Mouse (Mus musculus) heart, adult 8-10 months (tissue): ENCODE results near the gene Tmem8b. TPM values are rescaled to one million over a fixed set of nuclear protein-coding genes. Genes with fewer than 3 reads are reported as not detected.

Experiments used
- DNase-seq: peaks from one replicate; pipeline ENCODE4 v3.0.0; 2022; ENCODE audit warnings: low spot score
- total RNA-seq, 4 experiments: library from RNA; stranded (reverse); gene quantifications; 2 replicates each; pipeline ENCODE4 v1.2.4; 2022

Tmem8b gene
- total RNA-seq, 4 experiments from 2014 or later, result 20.3 to 24.0 (median 21.7) TPM

DNA sequence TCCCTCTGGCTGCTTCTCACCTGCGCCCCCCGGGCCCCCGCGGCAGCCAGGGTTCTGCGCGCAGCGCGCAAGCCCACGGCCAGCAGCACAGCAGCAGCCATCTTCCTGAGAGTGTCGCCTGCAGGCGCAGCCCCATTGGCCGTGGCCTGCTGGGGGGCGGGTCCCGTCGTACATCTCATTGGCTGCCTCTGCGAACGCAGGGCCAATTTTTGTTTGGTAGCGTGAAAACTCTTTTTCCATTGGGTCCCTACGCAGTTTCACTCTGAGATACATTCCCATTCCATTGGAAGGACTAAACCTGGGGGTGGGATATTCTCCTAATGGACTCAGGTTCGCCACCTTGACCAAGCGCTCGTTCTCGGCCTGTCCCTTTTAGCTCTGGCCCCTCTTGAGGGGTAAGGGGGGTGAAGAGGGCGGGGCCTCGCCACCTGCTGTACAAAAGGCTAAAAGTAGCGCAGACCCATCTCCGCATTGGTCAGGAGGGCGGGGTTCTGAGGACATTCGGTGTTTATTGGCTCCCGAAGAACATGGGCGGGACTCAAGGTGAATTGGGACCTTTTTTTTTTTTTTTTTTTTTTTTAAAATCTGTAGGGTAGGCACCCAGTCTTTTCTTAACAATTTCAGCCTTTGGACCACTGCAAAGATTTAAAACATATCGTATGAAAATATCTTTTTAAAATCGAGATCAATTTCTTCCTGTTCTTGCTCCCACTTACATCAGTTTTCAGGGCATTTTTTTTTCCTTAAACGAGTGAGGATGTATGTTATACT, 12.2 kb upstream of the Tmem8b start, which contains the start of gene Hint2:
Gene Hint2 (minus strand): TSS at position 128 of the 771 bp plus-strand sequence.
- DNase-seq, result peak; percentile 97

DNA sequence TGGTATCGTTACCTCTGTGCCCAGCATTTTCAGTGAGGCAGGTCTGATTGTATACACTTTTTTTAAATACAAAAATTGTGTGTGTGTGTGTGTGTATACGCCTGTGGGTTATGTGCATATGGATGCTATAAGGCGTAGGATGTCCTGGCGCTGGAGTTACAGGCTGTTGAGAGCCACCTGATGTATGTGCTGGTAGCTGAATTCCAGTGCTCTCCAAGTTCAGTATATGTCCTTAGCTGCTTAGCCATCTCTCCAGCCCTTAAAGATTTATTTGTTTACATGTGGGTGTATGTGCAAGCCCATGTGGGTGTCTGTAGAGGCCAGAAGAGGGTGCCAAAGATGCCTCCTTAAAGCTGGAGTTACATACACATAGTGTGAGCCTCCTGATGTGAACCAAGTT, 11.6 kb upstream of the Tmem8b start:
- DNase-seq, result no peak

DNA sequence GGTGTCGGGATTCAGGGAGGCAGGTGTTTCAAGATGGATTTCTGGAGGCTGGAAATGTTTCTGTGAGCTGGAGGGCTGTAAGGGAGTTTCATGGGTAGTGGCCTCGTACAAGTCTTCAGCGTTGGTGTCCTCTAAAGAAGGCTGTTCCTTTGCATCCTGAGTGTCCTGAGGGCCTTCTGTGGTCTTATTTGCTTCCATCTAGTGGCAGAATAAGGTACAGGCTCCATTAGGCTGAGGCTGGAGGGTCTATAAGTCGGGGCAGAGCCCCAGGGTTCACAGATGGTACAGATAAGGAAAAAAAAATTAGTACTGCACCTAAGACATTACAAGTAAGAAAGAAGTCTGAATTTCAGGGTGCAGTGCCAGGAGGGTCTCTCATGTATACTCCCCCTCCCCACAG, 2.4 kb upstream of the Tmem8b start:
- DNase-seq, result no peak

DNA sequence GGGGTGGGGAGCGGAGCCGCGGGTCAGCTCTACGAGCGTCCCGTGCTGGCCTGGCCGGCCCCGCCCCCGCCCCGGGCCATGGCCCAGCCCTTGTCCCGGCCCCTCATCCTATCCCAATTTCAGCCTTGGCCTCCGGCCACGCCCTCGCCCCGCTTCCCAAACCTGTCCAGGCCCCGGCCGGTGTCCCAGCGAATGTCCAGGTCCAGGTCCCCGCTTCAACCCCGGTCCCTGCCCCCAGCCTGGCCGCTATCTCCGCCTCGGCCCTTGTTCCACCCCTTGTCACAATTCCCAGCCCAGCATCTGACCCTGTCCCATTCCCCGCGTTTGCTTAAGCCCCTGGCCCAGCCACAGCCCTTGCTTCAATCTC, 640 bp downstream of the Tmem8b start:
- peak; percentile 64 for DNase-seq

DNA sequence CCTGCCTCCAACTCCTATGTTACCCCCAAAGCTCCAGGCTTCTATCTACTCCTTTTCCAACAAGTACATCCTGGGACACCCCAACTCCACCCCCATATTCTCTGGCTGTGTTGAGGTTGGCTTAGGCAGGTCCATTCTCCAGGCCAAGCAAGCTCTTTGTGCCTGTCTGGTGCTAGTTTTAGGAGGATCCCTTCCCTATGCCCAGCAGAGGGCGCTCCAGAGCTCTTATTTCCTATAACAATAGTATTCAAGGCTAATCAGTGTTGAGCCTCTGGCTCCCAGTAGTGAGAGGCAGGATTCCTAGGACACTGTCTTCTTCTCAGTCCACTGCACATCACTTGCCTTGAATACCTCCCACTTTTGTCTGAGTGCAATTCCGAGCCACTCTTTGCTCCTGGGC, 3.3 kb downstream of the Tmem8b start:
- peak; percentile 89 for DNase-seq

DNA sequence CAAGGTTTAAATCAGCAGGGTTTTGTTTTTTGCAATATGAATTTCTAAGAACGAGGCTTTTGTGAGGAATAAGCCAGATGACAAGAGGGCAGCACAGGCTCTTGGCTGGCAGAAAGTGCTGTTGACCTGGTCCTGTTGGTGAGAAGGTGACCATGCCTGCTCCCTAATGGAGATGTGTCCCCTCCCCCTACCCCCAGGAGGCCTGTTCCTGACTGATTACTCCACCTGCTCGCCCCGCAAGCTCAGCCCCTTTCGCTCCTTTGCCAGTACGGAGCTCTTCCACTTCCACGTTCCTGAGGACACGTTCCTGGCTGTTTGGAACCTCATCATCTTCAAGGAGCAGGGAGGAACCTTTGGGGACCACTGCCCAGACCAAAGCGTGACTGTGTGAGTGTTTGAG, 4.9 kb downstream of the Tmem8b start:
- DNase-seq, result no peak

DNA sequence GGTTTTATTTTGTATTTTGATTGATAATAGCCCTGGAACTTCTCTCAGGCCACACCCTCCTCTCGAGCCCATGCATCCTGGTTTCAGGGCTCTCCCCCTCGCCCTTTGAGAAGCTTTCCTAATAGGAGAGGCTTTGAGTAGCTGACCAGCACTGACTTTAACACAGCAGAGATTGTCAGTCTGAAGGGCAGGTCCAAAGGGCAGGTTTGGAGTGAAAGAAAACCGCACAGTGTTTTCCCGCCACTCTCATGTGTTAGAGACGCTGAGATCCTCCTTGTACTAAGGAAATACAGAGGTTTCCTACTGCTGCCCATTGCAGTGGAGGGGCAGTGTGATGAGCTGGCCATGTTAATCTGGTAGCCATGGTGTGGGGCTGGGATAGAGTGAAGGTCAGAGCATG, 6.2 kb downstream of the Tmem8b start:
- no peak for DNase-seq

DNA sequence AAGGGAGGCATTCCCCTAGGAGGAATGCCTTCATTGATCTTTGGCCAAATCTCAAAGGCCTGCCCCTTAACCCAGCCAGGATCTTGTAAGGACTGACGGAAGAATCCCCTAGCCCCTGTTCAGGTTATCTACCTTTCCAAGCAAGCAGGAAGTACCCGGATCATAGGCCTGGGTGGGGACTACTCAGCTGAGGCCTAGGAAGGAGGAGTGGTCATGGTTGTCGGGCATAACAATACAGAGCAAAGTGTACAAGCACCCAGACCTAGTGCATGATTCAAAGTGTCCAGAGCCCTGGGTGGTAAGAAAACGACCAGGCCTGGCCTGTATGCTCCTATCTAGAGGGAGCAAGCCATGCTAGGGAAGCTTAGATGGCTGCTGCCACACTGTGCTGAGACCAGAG, 6.8 kb downstream of the Tmem8b start:
- DNase-seq, result no peak

DNA sequence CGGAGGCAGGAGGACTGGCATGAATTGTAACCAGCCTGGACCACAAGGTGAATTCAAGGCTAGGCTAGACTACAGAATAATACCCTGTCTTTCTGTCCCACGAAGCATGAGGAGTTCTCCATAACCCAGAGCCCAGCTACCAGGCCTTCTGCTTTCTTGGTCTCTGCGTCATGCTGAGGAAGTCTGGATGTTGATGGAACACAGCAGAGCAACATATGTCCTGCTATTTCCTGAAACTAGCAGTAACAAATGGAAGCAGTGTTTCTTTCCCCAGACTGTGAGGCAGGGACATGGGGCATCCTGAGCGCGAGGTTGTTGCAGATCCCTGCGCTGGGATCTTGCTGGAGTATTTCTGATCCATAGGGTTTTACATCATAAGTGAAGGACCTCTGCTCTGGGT, 9.8 kb downstream of the Tmem8b start:
- DNase-seq, result no peak

DNA sequence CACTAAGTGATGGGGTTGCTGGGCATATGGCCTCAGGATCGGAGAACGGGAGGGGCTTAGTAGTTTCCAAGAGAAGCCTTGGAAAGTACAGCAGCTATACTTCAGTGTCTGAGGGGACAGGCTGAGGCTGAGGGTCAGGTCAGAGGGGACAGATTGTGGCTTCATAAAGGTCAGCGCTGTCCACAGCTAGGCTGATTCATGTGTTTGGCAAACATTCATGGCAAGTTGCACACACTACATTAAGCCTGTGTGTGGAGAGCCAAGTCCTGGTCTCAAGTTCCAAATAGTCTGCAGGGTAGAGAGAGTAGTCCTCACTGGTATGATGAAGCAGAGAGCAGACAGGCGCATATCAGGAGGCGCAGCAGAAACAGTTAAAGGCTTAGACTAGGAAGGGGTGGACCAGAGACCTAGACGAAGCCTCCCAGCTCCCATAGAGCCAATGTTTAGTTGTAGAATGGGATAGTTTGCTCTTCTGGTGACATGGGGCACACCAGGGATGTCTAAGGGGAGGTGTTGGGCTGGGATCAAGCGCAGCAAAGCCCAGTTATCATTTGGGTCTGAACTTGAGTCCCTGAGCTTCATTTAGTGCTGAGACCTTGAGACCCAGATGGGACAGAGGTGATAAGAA, 10.8 kb downstream of the Tmem8b start:
- DNase-seq, result no peak

DNA sequence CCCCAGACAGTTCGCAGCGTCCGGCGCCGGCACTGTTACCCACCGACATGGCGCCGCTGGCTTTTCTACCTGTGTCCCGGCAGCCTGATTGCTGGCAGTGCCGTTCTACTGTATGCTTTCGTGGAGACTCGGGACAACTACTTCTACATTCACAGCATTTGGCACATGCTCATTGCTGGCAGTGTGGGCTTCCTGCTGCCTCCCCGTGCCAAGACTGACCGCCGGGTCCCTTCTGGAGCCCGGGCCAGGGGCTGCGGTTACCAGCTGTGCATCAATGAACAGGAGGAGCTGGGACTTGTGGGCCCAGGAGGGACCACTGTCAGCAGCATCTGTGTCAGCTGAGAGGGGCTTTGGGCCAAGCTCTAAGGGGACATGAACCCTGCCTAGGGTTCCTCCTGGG, 21.2 kb downstream of the Tmem8b start:
- DNase-seq, result no peak

DNA sequence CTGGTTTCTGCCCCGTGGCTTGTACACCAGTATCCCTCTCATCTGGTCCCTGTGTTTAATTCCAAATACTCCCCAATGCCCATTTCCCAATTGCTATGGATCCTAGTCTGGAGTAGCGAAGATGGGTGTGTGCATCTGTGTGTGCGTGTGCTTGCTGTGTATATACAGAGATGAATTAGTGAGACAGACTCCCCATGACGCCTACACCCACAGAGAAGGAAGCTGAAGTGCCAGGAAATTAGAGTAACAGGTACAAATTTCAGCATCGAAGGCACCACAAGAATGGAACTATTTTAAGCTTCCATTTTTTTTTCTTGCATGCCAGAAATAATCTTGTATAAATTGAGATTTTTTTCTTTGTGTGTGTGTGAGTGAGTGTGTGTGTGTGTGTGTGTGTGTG, 22.3 kb downstream of the Tmem8b start:
- DNase-seq, result no peak

DNA sequence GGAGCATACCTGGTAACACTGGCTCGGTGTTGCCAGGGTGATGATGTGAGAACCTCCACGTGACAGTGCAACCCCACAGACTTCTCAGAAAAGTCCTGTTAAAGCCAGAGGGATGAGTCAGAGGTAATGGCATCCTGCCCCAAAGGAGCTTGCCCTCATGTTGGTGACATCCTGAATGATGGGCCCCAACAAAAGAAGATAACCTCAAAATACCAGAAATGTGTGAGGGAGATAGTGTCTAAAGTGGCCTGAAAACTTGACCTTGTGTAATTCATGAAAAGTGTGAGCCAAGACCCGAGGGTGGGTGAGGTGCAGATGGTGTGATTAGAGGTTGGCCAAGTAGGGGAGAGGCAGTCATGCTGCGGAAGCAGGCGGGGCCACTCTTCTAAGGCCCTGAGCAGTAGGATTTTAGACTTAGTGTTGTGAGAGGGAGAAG, 25.1 kb downstream of the Tmem8b start:
- DNase-seq, result peak; percentile 19

DNA sequence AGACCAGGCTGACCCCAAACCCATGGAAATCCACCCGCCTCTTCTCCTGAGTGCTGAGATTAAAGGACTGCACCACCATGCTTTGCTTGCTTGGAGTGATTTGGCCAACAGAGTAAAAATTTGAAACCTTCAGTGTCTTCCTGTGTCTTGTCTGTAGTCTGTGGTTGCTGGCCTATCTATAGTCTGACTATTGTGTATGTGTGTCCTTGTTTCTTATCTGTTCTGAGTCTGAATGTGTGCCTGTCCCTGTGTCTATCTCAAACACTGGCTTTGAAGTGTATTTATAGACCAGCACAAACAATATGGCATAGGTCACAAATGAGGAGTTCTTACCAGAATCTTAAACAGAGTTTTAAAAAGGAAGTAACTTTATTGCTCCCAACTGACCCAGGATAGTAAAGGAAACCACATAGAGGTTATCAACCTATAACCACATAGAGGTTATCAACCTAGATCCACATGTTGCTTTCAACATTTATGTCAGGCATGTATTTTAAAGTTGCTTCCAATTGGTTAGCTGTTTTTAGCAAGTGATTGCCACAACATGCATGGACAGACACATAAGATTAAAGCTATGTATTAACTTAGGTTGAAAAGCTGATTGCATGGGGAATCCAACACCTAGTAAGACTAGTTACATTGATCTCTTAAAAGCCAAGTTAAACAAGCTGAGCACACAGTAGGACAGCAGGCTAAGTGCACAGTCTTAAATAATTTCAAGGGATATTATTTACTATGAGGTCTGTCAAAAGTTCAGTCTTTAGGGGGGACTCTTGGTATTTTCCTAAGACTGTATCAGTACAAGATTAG, 25.9 kb downstream of the Tmem8b start:
- no peak for DNase-seq

DNA sequence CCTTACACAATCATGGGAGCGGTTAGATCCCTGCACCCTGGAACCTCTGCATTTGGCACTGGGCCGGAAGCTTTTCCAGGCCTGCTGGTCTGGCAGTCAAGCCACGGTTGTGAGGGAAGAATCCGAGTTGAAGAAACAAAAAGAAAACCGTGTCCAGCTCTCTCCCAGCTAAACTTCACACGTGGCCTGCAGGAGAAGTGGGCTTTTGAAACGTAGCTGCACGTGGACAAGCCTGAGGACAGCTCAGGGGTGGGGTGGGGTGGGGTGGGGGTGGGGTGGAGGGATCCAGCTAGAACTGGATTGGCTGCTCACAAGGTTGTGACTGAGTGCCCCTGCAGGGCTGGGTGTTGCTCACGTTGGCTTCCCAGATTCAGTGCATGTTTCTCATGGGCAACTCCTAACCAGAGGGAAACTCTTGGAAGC, 26.5 kb downstream of the Tmem8b start:
- peak; percentile 32 for DNase-seq

DNA sequence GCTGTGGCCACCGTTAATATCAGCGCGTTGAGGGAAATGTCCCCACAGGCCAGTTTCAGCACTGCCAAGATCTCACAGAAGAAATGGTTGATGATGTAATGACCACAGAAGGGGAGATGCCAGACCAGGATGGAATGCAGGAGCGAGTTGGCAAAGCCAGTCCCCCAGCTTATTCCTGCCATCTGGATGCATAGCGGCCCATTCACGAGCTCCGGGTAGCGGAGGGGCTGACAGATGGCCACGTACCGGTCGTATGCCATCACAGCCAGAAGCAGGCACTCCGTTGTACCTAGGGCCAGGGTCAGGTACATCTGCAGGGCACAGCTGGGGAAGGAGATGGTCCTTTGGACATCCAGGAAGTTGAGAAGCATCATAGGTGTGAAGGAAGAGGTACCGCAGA, 27.8 kb downstream of the Tmem8b start:
- DNase-seq, result no peak

DNA sequence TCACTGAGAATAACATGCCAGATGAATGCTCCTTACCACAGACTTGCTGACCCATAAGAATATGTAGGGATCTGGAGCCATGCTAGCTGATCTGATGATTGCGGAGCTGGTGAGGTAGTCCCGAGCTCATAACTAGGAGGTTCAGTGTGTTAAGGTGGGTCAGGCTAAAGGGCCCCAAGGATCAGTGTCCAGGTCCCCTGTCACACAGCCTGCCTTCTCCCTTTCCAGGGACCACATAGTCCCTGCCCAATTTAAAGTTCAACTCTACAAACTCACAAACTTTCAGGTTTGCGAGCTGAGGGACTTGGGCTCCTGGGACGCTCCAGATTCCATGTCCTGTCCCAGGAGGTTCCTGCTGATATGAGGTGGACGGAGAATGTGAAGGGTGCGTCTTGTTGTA, 31.9 kb downstream of the Tmem8b start, which contains the start of gene Olfr70:
Gene Olfr70 (minus strand): TSS at position 101 of the 400 bp plus-strand sequence.
- no peak for DNase-seq

DNA sequence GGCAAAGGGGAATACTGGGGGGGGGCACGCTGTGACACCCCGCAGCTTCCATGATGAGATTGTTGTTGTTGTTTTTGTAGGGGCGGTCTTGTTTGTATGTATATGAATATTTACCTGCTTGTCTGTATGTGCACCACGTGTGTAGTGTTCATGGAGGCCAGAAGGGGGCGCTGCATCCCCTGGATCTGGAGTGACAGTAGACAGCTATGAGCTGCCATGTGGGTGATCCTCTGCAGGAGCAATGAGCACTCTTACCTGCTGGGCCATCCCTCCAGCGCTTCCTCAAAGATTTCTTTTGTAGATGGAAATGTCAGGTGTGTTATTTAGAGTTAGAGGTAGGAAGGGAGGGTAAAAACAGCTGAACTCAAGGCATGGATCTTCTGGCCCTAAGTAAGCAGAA, 34.7 kb downstream of the Tmem8b start:
- no peak for DNase-seq

DNA sequence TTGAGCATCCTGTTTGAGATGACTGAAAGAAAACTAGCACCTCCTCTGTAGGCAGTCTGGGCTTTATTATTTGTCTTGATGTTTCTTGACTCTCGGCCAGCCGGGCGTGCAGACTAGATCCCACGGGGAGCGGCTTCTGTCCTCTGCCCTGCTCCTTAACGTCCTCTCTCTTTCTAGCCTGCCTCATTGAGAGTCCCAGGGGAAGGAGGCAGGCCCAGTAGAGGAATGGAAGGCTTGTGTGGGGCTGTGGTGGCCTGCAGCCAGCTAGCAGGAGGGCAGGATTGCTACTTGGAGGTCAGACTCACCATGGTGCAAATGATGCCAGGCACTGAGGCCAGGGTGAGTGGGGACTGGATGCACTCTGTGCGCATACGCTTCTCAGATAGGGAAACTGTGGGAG, 35.1 kb downstream of the Tmem8b start:
- DNase-seq, result peak; percentile 11

DNA sequence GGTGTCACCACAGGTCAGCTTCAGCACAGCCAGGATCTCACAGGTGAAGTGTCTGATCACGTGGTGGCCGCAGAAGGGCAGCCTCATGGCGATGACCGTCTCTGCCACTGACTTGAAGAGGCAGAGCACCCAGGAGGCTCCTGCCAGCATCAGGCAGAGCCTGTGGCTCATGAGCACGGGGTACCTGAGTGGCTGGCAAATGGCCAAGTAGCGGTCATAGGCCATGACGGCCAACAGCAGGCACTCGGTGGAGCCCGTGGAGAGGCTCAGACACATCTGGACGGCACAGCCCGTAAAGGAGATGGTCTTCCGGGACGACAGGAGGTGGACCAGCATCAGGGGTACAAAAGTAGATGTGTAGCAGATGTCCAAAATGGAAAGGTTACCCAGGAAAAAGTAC, 37.2 kb downstream of the Tmem8b start:
- DNase-seq, result no peak

DNA sequence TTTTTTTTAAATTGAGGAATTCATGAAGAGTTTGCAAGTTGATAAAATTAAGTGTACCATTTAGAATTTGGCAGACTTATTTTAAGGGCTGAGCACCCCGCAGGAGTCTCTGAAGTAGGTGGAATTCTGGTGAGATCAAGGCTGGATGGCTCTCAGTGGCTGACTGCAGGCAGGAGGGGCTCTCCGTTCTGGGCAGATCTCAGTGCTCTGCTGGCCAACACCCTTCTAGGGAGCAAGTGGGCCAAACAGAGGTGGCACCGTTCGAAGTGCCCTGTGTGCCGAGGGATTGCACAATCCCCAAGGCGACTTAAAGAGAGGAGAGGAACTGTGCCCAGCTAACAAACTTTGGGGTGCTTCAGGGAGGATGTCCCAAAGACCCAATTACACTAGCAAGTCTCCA, 41.1 kb downstream of the Tmem8b start, which contains the start of gene Olfr71:
Gene Olfr71 (minus strand): TSS at position 387 of the 400 bp plus-strand sequence.
- DNase-seq, result no peak

DNA sequence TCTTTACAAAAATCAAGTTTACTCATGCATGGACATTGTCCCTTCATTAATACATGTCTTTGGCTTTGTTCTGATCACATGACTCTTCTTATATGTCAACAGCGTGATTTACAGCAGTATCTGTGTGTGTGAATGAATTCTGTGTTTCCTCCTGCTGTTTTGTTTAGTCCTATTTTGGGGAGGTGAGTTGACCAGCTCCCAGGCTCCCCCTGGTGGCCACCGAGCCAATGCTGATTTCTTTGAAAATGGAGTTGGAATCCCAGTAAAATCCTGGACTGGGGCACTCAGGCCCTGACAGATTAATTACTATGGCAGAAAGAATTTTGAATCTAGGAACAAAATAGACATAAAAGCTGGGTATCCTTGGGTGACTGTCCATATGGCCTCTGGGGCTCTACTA, 43.0 kb downstream of the Tmem8b start:
- peak; percentile 80 for DNase-seq
